Mouse (Mus musculus): ENCODE measurements around the gene Spn. TPM values are rescaled to one million over a fixed set of nuclear protein-coding genes. Genes with fewer than 3 reads are reported as not detected.
"Not testable (repeated sequence)": the region's sequence is repeated elsewhere in the genome, so short reads cannot be mapped to it uniquely, and the experiment has no call there.

The Spn gene
- polyA plus RNA-seq (2014; fragmentation: Nextera tagmentation; extraction: Ambion mirVana) = not detected in 2 replicates

GRCm38 (mm10) chr7:127137262-127138017, at the start of gene Spn:
TSS of gene Spn (minus strand) at chr7:127137823.
- Histone ChIP-seq H3K36me3 (ENCODE audit: control insufficient read depth, insufficient read depth, low read length) (no peaks in the 10 kb centered on the region), H3K4me1 (ENCODE audit: control insufficient read depth, insufficient read depth, low read length) (no peaks in the 10 kb centered on the region), H3K4me3 (replicated peaks; ENCODE audit: low read depth, low read length) (no peak within 1 kb of the TSS), H3K9ac (replicated peaks; ENCODE audit: low read length) (no peak within 1 kb of the TSS), H3K27ac (replicated peaks; ENCODE audit: low read depth, low read length) (no peak within 1 kb of the TSS), H3K9me3 (ENCODE audit: control insufficient read depth, low read length) (no peaks in the 10 kb centered on the region), H3K4me2 (ENCODE audit: low read length) (no peak within 1 kb of the TSS), H3K27me3 (ENCODE audit: control insufficient read depth, insufficient read depth, low read length) (no peaks in the 10 kb centered on the region)
- no peak for ATAC-seq (ENCODE audit: low FRiP score, low TSS enrichment)
- no peak for DNase-seq
- WGBS = 75% methylated on average over 9 of the region's 9 CpGs

GRCm38 (mm10) chr7:127187351-127187750, 49.7 kb upstream of the Spn start:
- Histone ChIP-seq H3K9me3 (ENCODE audit: control insufficient read depth, low read length) (no peaks in the 10 kb centered on the region), H3K27ac (replicated peaks; ENCODE audit: low read depth, low read length) (no peak overlapping the region), H3K4me3 (replicated peaks; ENCODE audit: low read depth, low read length) (no peak overlapping the region), H3K36me3 (ENCODE audit: control insufficient read depth, insufficient read depth, low read length) (peaks cover 18% of the 10 kb centered on the region), H3K4me1 (ENCODE audit: control insufficient read depth, insufficient read depth, low read length) (no peaks in the 10 kb centered on the region), H3K27me3 (ENCODE audit: control insufficient read depth, insufficient read depth, low read length) (no peaks in the 10 kb centered on the region), H3K4me2 (ENCODE audit: low read length) (no peak overlapping the region), H3K9ac (replicated peaks; ENCODE audit: low read length) (no peak overlapping the region)
- DNase-seq (no peak), ATAC-seq (ENCODE audit: low FRiP score, low TSS enrichment) (no peak)
- WGBS = 68% methylated on average over 9 of the region's 10 CpGs

DNA sequence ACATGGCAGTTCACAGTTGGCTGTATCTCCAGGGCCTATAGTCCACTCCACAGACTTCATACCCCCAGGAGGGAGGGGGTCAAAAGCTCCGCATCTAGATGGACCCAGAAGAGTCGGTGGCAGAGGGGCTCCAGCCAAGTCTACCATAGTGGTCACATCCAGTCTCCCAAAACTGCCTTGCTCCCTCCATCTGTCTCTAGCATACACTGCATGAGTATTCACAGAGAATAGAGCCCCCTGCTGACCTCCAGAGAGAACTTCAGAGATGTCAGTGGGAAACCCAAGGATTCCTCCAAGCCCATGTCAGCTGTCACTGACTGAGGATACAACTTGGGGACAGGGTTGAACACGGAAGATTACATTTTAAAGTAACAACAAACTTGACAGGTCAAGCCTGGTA, 48.0 kb upstream of the Spn start:
- Histone ChIP-seq H3K4me3 (replicated peaks; ENCODE audit: low read depth, low read length) (no peak overlapping the region), H3K9me3 (ENCODE audit: control insufficient read depth, low read length) (no peaks in the 10 kb centered on the region), H3K27ac (replicated peaks; ENCODE audit: low read depth, low read length) (no peak overlapping the region), H3K4me2 (ENCODE audit: low read length) (no peak overlapping the region), H3K4me1 (ENCODE audit: control insufficient read depth, insufficient read depth, low read length) (no peaks in the 10 kb centered on the region), H3K27me3 (ENCODE audit: control insufficient read depth, insufficient read depth, low read length) (no peaks in the 10 kb centered on the region), H3K36me3 (ENCODE audit: control insufficient read depth, insufficient read depth, low read length) (peaks cover 2% of the 10 kb centered on the region; the same call in 1 of the 2 replicates), H3K9ac (replicated peaks; ENCODE audit: low read length) (no peak overlapping the region)
- DNase-seq (peak; percentile 53), ATAC-seq (ENCODE audit: low FRiP score, low TSS enrichment) (no peak)
- WGBS = 74% methylated on average over 3 of the region's 3 CpGs

DNA sequence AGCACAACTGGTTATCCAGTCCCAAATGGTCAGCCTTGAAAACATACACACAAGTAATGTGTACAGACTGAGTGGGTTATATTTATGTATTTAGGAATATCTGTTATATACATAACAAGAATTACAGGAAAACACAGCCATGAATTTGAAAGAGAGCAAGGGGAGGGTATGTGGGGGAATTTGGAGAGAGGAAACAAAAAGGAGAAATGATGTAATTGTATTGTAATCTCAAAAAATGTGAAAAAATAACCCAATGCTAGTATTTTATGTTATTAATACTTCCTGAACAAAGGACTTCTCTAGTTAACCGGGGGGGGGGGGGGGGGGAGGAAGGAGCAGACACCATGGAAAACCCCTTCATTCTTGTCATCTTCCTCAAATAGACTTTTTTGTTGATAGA, 47.1 kb upstream of the Spn start:
- no peak for ATAC-seq (ENCODE audit: low FRiP score, low TSS enrichment)
- no peak overlapping the region for H3K9ac ChIP-seq (replicated peaks; ENCODE audit: low read length)
- no peaks in the 10 kb centered on the region for H3K36me3 ChIP-seq (ENCODE audit: control insufficient read depth, insufficient read depth, low read length)
- no peak overlapping the region for H3K4me2 ChIP-seq (ENCODE audit: low read length)
- H3K27ac ChIP-seq (replicated peaks; ENCODE audit: low read depth, low read length) = no peak overlapping the region
- H3K4me3 ChIP-seq (replicated peaks; ENCODE audit: low read depth, low read length) = no peak overlapping the region
- H3K9me3 ChIP-seq (ENCODE audit: control insufficient read depth, low read length) = no peaks in the 10 kb centered on the region
- DNase-seq = no peak
- WGBS = 78% methylated on average over 1 of the region's 1 CpGs
- no peaks in the 10 kb centered on the region for H3K27me3 ChIP-seq (ENCODE audit: control insufficient read depth, insufficient read depth, low read length)
- H3K4me1 ChIP-seq (ENCODE audit: control insufficient read depth, insufficient read depth, low read length) = no peaks in the 10 kb centered on the region

DNA sequence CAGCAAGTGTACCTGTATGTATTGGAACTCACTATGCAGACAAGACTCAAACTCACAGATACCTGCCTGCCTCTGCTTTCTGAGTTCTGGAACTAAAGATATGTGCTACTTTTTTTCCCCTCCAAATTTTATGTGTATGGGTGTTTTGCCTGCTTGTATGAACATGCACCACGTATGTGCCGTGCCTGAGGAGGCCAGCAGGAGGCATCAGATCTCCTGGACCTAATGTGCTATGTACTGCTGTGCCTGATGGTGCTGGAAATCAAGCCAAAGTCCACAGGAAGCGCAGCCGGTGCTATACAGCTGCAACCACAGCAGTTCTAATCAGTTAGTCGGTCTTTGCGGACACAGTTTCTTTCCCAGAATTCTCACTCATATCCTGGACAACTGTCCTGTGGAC, 46.2 kb upstream of the Spn start:
- Histone ChIP-seq H3K9me3 (ENCODE audit: control insufficient read depth, low read length) (no peaks in the 10 kb centered on the region), H3K27me3 (ENCODE audit: control insufficient read depth, insufficient read depth, low read length) (no peaks in the 10 kb centered on the region), H3K9ac (replicated peaks; ENCODE audit: low read length) (no peak overlapping the region), H3K27ac (replicated peaks; ENCODE audit: low read depth, low read length) (no peak overlapping the region), H3K36me3 (ENCODE audit: control insufficient read depth, insufficient read depth, low read length) (no peaks in the 10 kb centered on the region), H3K4me3 (replicated peaks; ENCODE audit: low read depth, low read length) (no peak overlapping the region), H3K4me1 (ENCODE audit: control insufficient read depth, insufficient read depth, low read length) (no peaks in the 10 kb centered on the region), H3K4me2 (ENCODE audit: low read length) (no peak overlapping the region)
- ATAC-seq (ENCODE audit: low FRiP score, low TSS enrichment) (no peak), DNase-seq (no peak)
- WGBS = 83% methylated on average over 6 of the region's 6 CpGs

- Histone ChIP-seq H3K9me3 (ENCODE audit: control insufficient read depth, low read length) (no peaks in the 10 kb centered on the region), H3K4me1 (ENCODE audit: control insufficient read depth, insufficient read depth, low read length) (no peaks in the 10 kb centered on the region), H3K4me3 (replicated peaks; ENCODE audit: low read depth, low read length) (no peak overlapping the region), H3K27me3 (ENCODE audit: control insufficient read depth, insufficient read depth, low read length) (no peaks in the 10 kb centered on the region), H3K36me3 (ENCODE audit: control insufficient read depth, insufficient read depth, low read length) (no peaks in the 10 kb centered on the region), H3K9ac (replicated peaks; ENCODE audit: low read length) (no peak overlapping the region), H3K27ac (replicated peaks; ENCODE audit: low read depth, low read length) (no peak overlapping the region), H3K4me2 (ENCODE audit: low read length) (no peak overlapping the region)
- ATAC-seq (ENCODE audit: low FRiP score, low TSS enrichment) = no peak
- WGBS = 83% methylated on average over 8 of the region's 8 CpGs
- no peak for DNase-seq
Observed at GRCm38 (mm10) chr7:127183345-127183744, 45.7 kb upstream of the Spn start.

DNA sequence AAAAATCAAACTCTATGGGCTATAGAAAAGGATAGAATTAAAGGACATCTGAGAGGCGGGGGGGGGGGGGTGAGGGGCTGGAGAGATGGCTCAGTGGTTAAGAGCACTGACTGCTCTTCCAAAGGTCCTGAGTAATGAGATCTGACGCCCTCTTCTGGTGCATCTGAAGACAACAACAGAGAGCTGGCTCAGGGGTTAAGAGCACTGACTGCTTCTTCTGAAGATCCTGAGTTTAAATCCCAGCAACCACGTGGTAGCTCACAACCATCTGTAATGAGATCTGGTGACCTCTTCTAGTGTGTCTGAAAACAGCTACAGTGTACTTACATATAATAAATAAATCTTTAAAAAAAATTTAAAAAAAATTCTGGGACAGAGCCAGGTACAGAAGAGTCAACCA, 44.1 kb upstream of the Spn start:
- not testable (repeated sequence) for H3K4me1 ChIP-seq (ENCODE audit: control insufficient read depth, insufficient read depth, low read length); H3K9me3 ChIP-seq (ENCODE audit: control insufficient read depth, low read length); ATAC-seq (ENCODE audit: low FRiP score, low TSS enrichment); H3K9ac ChIP-seq (replicated peaks; ENCODE audit: low read length); H3K27me3 ChIP-seq (ENCODE audit: control insufficient read depth, insufficient read depth, low read length); H3K4me3 ChIP-seq (replicated peaks; ENCODE audit: low read depth, low read length); DNase-seq; H3K4me2 ChIP-seq (ENCODE audit: low read length); H3K27ac ChIP-seq (replicated peaks; ENCODE audit: low read depth, low read length); H3K36me3 ChIP-seq (ENCODE audit: control insufficient read depth, insufficient read depth, low read length)
- WGBS = 33% methylated on average over 3 of the region's 3 CpGs

- H3K36me3 ChIP-seq (ENCODE audit: control insufficient read depth, insufficient read depth, low read length) = no peaks in the 10 kb centered on the region
Observed at GRCm38 (mm10) chr7:127180783-127181182, 43.2 kb upstream of the Spn start.

GRCm38 (mm10) chr7:127176937-127177336, 39.3 kb upstream of the Spn start:
- Histone ChIP-seq H3K27ac (replicated peaks; ENCODE audit: low read depth, low read length) (no peak overlapping the region), H3K27me3 (ENCODE audit: control insufficient read depth, insufficient read depth, low read length) (no peaks in the 10 kb centered on the region), H3K9me3 (ENCODE audit: control insufficient read depth, low read length) (no peaks in the 10 kb centered on the region), H3K4me2 (ENCODE audit: low read length) (no peak overlapping the region), H3K36me3 (ENCODE audit: control insufficient read depth, insufficient read depth, low read length) (no peaks in the 10 kb centered on the region), H3K9ac (replicated peaks; ENCODE audit: low read length) (no peak overlapping the region), H3K4me1 (ENCODE audit: control insufficient read depth, insufficient read depth, low read length) (no peaks in the 10 kb centered on the region), H3K4me3 (replicated peaks; ENCODE audit: low read depth, low read length) (no peak overlapping the region)
- no peak for ATAC-seq (ENCODE audit: low FRiP score, low TSS enrichment)
- WGBS = 79% methylated on average over 4 of the region's 4 CpGs
- no peak for DNase-seq

More at GRCm38 (mm10) chr7:127180783-127181182, 43.2 kb upstream of the Spn start:
- H3K4me1 ChIP-seq (ENCODE audit: control insufficient read depth, insufficient read depth, low read length) = no peaks in the 10 kb centered on the region
- no peak for ATAC-seq (ENCODE audit: low FRiP score, low TSS enrichment)
- 82% methylated on average over 2 of the region's 2 CpGs for WGBS
- H3K27ac ChIP-seq (replicated peaks; ENCODE audit: low read depth, low read length) = no peak overlapping the region
- no peak for DNase-seq
- H3K9me3 ChIP-seq (ENCODE audit: control insufficient read depth, low read length) = no peaks in the 10 kb centered on the region
- H3K9ac ChIP-seq (replicated peaks; ENCODE audit: low read length) = no peak overlapping the region
- no peak overlapping the region for H3K4me3 ChIP-seq (replicated peaks; ENCODE audit: low read depth, low read length)
- no peaks in the 10 kb centered on the region for H3K27me3 ChIP-seq (ENCODE audit: control insufficient read depth, insufficient read depth, low read length)
- H3K4me2 ChIP-seq (ENCODE audit: low read length) = no peak overlapping the region
